Mouse (Mus musculus): ENCODE measurements around the gene Timm10. TPM values are rescaled to one million over a fixed set of nuclear protein-coding genes. Genes with fewer than 3 reads are reported as not detected.

The Timm10 gene
- polyA plus RNA-seq, 1 experiment from 2014 or later, result 90.7 TPM

- H3K4me1 ChIP-seq (ENCODE audit: control insufficient read depth, insufficient read depth, low read length), result peaks cover 9% of the 10 kb centered on the region; the same call in 1 of the 2 replicates
- H3K27me3 ChIP-seq (replicated peaks; ENCODE audit: control insufficient read depth, insufficient read depth, low read length), result peaks cover 6% of the 10 kb centered on the region; the same call in 1 of the 2 replicates
- WGBS, result 85% methylated on average over 3 of the region's 3 CpGs
- H3K27ac ChIP-seq (ENCODE audit: low read depth, low read length), result no peak overlapping the region
- H3K36me3 ChIP-seq (ENCODE audit: control insufficient read depth, insufficient read depth, low read length), result no peaks in the 10 kb centered on the region
- H3K4me3 ChIP-seq (ENCODE audit: low read depth, low read length), result no peak overlapping the region
- no peak for ATAC-seq
- no peak for DNase-seq (ENCODE audit: low spot score)
- no peak overlapping the region for H3K4me2 ChIP-seq (ENCODE audit: low read length)
- H3K9ac ChIP-seq (ENCODE audit: low read length), result no peak overlapping the region
- H3K9me3 ChIP-seq (replicated peaks; ENCODE audit: control insufficient read depth, low read length), result no peaks in the 10 kb centered on the region
Observed at GRCm38 (mm10) chr2:84861430-84861829, 34.6 kb downstream of the Timm10 start.

- 81% methylated on average over 3 of the region's 3 CpGs for WGBS
- Histone ChIP-seq H3K4me2 (ENCODE audit: low read length) (no peak overlapping the region), H3K9me3 (replicated peaks; ENCODE audit: control insufficient read depth, low read length) (no peaks in the 10 kb centered on the region), H3K27ac (ENCODE audit: low read depth, low read length) (no peak overlapping the region), H3K9ac (ENCODE audit: low read length) (no peak overlapping the region), H3K4me3 (ENCODE audit: low read depth, low read length) (no peak overlapping the region), H3K4me1 (ENCODE audit: control insufficient read depth, insufficient read depth, low read length) (peaks cover 9% of the 10 kb centered on the region; the same call in 1 of the 2 replicates), H3K27me3 (replicated peaks; ENCODE audit: control insufficient read depth, insufficient read depth, low read length) (peaks cover 11% of the 10 kb centered on the region; the same call in 1 of the 2 replicates), H3K36me3 (ENCODE audit: control insufficient read depth, insufficient read depth, low read length) (no peaks in the 10 kb centered on the region)
- DNase-seq (ENCODE audit: low spot score) (no peak), ATAC-seq (no peak)
Observed at GRCm38 (mm10) chr2:84862231-84862630, 35.4 kb downstream of the Timm10 start.

GRCm38 (mm10) chr2:84865616-84866571 is 39.1 kb downstream of the Timm10 start:
- H3K9ac ChIP-seq (ENCODE audit: low read length), result peak overlapping the region; percentile 61
- H3K36me3 ChIP-seq (ENCODE audit: control insufficient read depth, insufficient read depth, low read length), result peaks cover 3% of the 10 kb centered on the region; the same call in 1 of the 2 replicates
- peak; percentile 77 for DNase-seq (ENCODE audit: low spot score)
- peak overlapping the region; percentile 71 for H3K4me2 ChIP-seq (ENCODE audit: low read length)
- H3K27ac ChIP-seq (ENCODE audit: low read depth, low read length), result peak overlapping the region; percentile 74
- H3K4me3 ChIP-seq (ENCODE audit: low read depth, low read length), result peak overlapping the region; percentile 34
- H3K9me3 ChIP-seq (replicated peaks; ENCODE audit: control insufficient read depth, low read length), result no peaks in the 10 kb centered on the region
- peak; percentile 82 for ATAC-seq
- peaks cover 15% of the 10 kb centered on the region for H3K27me3 ChIP-seq (replicated peaks; ENCODE audit: control insufficient read depth, insufficient read depth, low read length)
- 1% methylated on average over 46 of the region's 47 CpGs for WGBS
- H3K4me1 ChIP-seq (ENCODE audit: control insufficient read depth, insufficient read depth, low read length), result peaks cover 9% of the 10 kb centered on the region; the same call in 1 of the 2 replicates

- Histone ChIP-seq H3K36me3 (ENCODE audit: control insufficient read depth, insufficient read depth, low read length) (peaks cover 7% of the 10 kb centered on the region; the same call in 1 of the 2 replicates), H3K27ac (ENCODE audit: low read depth, low read length) (no peak overlapping the region), H3K9me3 (replicated peaks; ENCODE audit: control insufficient read depth, low read length) (no peaks in the 10 kb centered on the region), H3K4me1 (ENCODE audit: control insufficient read depth, insufficient read depth, low read length) (peaks cover 12% of the 10 kb centered on the region), H3K27me3 (replicated peaks; ENCODE audit: control insufficient read depth, insufficient read depth, low read length) (peaks cover 41% of the 10 kb centered on the region), H3K9ac (ENCODE audit: low read length) (no peak overlapping the region), H3K4me2 (ENCODE audit: low read length) (no peak overlapping the region), H3K4me3 (ENCODE audit: low read depth, low read length) (no peak overlapping the region)
- ATAC-seq (no peak), DNase-seq (ENCODE audit: low spot score) (peak; percentile 61)
- WGBS, result 3% methylated on average over 5 of the region's 5 CpGs
Observed at GRCm38 (mm10) chr2:84868521-84868943, 41.7 kb downstream of the Timm10 start.

- ATAC-seq (peak; percentile 22; the same call in 1 of the 2 replicates), DNase-seq (ENCODE audit: low spot score) (peak; percentile 72)
- H3K4me3 ChIP-seq (ENCODE audit: low read depth, low read length), result no peak overlapping the region
- H3K9me3 ChIP-seq (replicated peaks; ENCODE audit: control insufficient read depth, low read length), result no peaks in the 10 kb centered on the region
- 56% methylated on average over 2 of the region's 2 CpGs for whole genome bisulfite sequencing
- peaks cover 12% of the 10 kb centered on the region for H3K4me1 ChIP-seq (ENCODE audit: control insufficient read depth, insufficient read depth, low read length)
- H3K36me3 ChIP-seq (ENCODE audit: control insufficient read depth, insufficient read depth, low read length), result peaks cover 7% of the 10 kb centered on the region; the same call in 1 of the 2 replicates
- no peak overlapping the region for H3K9ac ChIP-seq (ENCODE audit: low read length)
- H3K27me3 ChIP-seq (replicated peaks; ENCODE audit: control insufficient read depth, insufficient read depth, low read length), result peaks cover 41% of the 10 kb centered on the region
- 0 out of 2 replicates have a peak overlapping the region, but pooled peaks have one; percentile 3 for H3K27ac ChIP-seq (ENCODE audit: low read depth, low read length)
- H3K4me2 ChIP-seq (ENCODE audit: low read length), result no peak overlapping the region
Observed at GRCm38 (mm10) chr2:84868977-84869376, 42.2 kb downstream of the Timm10 start.

GRCm38 (mm10) chr2:84870623-84871160 is 43.9 kb downstream of the Timm10 start:
- Histone ChIP-seq H3K27me3 (replicated peaks; ENCODE audit: control insufficient read depth, insufficient read depth, low read length) (peaks cover 45% of the 10 kb centered on the region), H3K36me3 (ENCODE audit: control insufficient read depth, insufficient read depth, low read length) (peaks cover 7% of the 10 kb centered on the region; the same call in 1 of the 2 replicates), H3K9ac (ENCODE audit: low read length) (no peak overlapping the region), H3K27ac (ENCODE audit: low read depth, low read length) (no peak overlapping the region), H3K4me3 (ENCODE audit: low read depth, low read length) (no peak overlapping the region), H3K4me1 (ENCODE audit: control insufficient read depth, insufficient read depth, low read length) (peaks cover 6% of the 10 kb centered on the region), H3K4me2 (ENCODE audit: low read length) (no peak overlapping the region), H3K9me3 (replicated peaks; ENCODE audit: control insufficient read depth, low read length) (no peaks in the 10 kb centered on the region)
- ATAC-seq, result no peak
- no peak for DNase-seq (ENCODE audit: low spot score)
- 67% methylated on average over 4 of the region's 4 CpGs for WGBS

GRCm38 (mm10) chr2:84872105-84872716 is 45.4 kb downstream of the Timm10 start:
- Histone ChIP-seq H3K4me2 (ENCODE audit: low read length) (peak overlapping the region; percentile 71), H3K27me3 (replicated peaks; ENCODE audit: control insufficient read depth, insufficient read depth, low read length) (peaks cover 35% of the 10 kb centered on the region), H3K27ac (ENCODE audit: low read depth, low read length) (no peak overlapping the region), H3K4me3 (ENCODE audit: low read depth, low read length) (peak overlapping the region; percentile 41), H3K4me1 (ENCODE audit: control insufficient read depth, insufficient read depth, low read length) (peaks cover 3% of the 10 kb centered on the region), H3K36me3 (ENCODE audit: control insufficient read depth, insufficient read depth, low read length) (peaks cover 9% of the 10 kb centered on the region; the same call in 1 of the 2 replicates), H3K9ac (ENCODE audit: low read length) (peak overlapping the region; percentile 56), H3K9me3 (replicated peaks; ENCODE audit: control insufficient read depth, low read length) (no peaks in the 10 kb centered on the region)
- peak; percentile 25; the same call in 1 of the 2 replicates for ATAC-seq
- no peak for DNase-seq (ENCODE audit: low spot score)
- 1% methylated on average over 74 of the region's 78 CpGs for WGBS

- WGBS, result 52% methylated on average over 6 of the region's 6 CpGs
- peaks cover 30% of the 10 kb centered on the region for H3K27me3 ChIP-seq (replicated peaks; ENCODE audit: control insufficient read depth, insufficient read depth, low read length)
- H3K9me3 ChIP-seq (replicated peaks; ENCODE audit: control insufficient read depth, low read length), result no peaks in the 10 kb centered on the region
- no peak overlapping the region for H3K4me3 ChIP-seq (ENCODE audit: low read depth, low read length)
- no peak for DNase-seq (ENCODE audit: low spot score)
- no peak for ATAC-seq
- no peak overlapping the region; the same call in 1 of the 2 replicates for H3K27ac ChIP-seq (ENCODE audit: low read depth, low read length)
- H3K36me3 ChIP-seq (ENCODE audit: control insufficient read depth, insufficient read depth, low read length), result peaks cover 7% of the 10 kb centered on the region; the same call in 1 of the 2 replicates
- H3K9ac ChIP-seq (ENCODE audit: low read length), result no peak overlapping the region
- peaks cover 3% of the 10 kb centered on the region for H3K4me1 ChIP-seq (ENCODE audit: control insufficient read depth, insufficient read depth, low read length)
- no peak overlapping the region for H3K4me2 ChIP-seq (ENCODE audit: low read length)
Observed at GRCm38 (mm10) chr2:84875842-84876241, 49.0 kb downstream of the Timm10 start.
